Mouse (Mus musculus): ENCODE measurements at regions not wholly inside any gene's neighbourhood (a gene's known extent, or its start where the extent isn't known, plus 50 kb on each side); places are given as distances from the start of the nearest gene placed in this dataset.
A peak's percentile ranks its signal among the peaks of the same experiment; 100 is the strongest.

DNA sequence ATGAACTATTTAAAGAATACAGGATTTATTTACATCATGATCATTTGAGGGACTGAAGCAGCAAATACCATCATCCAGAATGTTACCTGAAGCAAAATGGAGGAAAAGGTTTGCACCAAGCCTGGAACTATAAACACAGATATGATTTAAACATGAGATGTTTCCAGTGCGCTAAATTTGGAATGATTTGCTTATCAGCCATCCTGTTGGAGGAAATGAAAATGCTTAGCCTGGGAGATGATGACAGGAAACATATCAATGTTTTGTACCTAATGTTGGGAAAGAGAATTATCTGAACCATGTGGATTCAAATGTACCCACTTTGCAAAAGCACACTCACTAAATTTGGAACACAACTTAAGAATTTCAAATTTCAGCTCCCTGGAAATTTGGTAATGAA, 149.3 kb downstream of the Adgra3 start:
- DNase-seq: no peak

DNA sequence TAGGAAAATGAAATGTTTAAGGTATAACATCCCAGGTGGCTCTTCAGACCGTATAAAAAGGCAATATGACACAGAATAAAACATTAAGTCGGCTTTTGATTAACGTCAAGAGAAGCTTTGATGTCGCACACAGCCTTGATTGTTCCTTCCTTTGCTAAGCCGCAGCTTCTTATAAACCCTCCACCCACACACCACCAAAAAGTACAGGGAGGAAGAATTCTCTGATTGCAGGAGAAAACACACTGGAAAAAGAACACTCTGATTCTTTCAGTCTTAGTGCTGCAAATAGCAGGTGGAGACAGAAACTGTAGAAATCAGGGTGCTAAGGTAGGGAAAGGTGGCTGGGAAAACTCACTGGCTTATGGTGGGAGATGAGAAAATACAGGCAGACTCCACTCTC, 162.7 kb downstream of the Adgra3 start:
- no peak for DNase-seq

- DNase-seq: no peak
These were observed 178.4 kb downstream of the Adgra3 start for GRCm38 (mm10) chr5:49880383-49880782.

DNA sequence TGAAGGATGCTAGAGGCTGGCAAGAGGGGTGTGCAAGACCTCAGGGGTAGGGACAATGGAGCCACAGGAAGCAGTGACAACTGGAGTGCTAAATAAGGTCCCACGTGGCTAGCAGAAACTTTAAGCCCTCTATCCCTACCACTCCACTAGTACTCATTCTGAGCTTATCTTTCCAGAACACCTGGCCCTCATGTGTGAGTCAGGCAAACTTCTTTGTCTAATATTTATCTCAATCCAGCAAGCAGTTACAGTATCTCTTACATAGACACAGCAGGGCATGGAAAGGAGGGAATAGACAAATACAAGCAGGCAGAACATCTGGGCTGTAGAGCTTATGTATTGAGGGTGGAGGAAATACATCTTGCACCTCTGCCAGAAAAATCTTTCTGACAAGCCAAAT, 182.6 kb downstream of the Adgra3 start:
- no peak for DNase-seq

DNA sequence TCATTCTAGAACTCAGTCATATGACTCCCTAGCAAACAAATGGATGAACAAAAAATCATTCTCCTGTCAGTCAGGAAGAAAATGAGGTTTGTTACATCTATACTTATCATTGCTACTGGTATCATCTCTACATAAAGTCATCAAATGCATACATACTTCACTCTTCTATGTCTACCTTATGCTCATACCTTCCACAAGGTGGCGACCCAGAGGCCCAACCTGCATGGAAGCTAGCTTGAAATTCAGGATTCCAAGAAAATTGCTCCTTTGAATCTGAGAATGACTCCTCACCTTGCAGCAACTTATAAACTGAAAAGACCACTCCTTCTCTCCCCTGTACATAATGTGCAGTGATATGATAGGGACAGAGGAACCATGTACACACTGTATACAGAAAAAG, 201.6 kb downstream of the Adgra3 start:
- peak; percentile 8 for DNase-seq

DNA sequence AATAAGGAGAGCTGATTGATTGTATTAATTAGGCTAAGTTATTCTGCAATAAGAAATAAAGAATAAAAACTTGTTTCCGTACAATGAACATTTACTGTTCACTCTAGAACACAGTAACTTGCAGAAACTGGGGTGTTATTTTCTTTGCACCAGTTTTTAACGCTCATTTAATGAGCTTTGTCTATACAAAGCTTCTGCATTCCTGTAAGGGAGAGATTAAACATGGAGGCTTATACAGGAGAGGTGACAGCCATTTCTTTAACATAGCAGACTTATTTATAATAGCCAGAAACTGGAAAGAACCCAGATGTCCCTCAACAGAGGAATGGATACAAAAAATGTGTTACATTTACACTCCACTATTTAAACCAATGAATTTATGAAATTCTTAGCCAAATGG, 202.8 kb downstream of the Adgra3 start:
- no peak for DNase-seq

- DNase-seq: no peak
These were observed 210.1 kb downstream of the Adgra3 start for GRCm38 (mm10) chr5:49848680-49849079.

DNA sequence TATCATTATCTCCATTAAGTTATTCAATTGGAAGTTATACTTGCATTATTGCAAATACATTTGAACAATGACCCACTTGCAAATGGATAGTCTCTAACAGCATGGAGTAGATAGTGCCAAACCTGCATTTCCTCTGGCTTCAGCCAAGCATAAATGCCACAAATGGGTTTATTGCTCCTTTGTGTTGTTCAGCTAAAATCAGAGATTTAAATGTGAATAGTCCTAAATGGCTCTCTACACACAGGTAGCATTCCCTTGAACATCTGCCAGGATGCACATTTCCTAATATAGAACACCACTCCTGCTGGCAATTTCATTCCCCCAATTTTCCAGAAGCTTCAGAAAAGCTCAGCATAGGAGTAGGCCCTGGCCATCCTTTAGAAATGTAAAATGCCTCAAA, 210.6 kb downstream of the Adgra3 start:
- DNase-seq: no peak

- no peak for DNase-seq
These were observed 240.0 kb downstream of the Adgra3 start for GRCm38 (mm10) chr5:49818832-49819231.

GRCm38 (mm10) chr5:49816751-49817150, 242.1 kb downstream of the Adgra3 start:
- no peak for DNase-seq

DNA sequence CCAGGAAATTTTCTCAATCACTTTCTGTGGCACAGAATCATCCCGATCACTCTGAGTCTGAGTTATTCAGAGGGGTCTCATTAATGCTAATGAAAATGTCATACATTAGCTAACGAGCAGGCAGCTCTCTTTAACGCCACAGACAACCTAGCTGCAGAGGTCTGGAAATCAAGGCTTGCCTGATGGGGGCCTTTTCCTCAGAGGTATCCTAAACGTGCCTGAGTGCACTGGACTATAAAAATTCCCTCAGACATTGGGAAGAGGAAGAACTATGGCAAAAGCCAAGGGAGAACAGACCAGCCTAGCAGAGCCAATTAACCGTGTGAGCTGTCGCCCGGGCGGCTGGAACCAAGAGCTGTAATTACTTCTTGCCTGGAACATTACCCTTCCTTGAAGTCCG, 245.5 kb downstream of the Adgra3 start:
- DNase-seq: no peak

- no peak for DNase-seq
These were observed 263.9 kb upstream of the Kcnip4 start for GRCm38 (mm10) chr5:49788494-49789160.

GRCm38 (mm10) chr5:49783728-49784127, 259.0 kb upstream of the Kcnip4 start:
- no peak for DNase-seq

GRCm38 (mm10) chr5:49761054-49761453, 236.3 kb upstream of the Kcnip4 start:
- DNase-seq: no peak

GRCm38 (mm10) chr5:49755531-49755930, 230.8 kb upstream of the Kcnip4 start:
- no peak for DNase-seq

DNA sequence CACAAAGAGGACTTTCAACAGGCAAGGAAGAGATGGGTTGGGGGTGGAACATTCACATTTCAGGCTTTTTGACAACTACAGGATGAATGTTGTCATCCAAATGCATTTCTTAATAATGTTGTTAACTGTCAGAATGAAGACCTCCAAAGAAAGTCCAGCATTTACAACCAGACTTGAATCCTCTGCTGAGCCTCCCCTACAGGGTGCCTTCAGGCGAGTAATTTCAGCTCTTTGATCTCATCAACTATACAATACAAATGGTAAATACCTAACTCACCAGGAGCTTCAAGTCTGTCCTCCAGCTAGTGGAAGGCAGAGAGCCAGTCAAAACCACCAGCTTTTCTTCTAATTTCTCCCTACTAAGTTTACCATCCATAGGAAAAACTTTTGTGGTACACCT, 187.9 kb upstream of the Kcnip4 start:
- no peak for DNase-seq

DNA sequence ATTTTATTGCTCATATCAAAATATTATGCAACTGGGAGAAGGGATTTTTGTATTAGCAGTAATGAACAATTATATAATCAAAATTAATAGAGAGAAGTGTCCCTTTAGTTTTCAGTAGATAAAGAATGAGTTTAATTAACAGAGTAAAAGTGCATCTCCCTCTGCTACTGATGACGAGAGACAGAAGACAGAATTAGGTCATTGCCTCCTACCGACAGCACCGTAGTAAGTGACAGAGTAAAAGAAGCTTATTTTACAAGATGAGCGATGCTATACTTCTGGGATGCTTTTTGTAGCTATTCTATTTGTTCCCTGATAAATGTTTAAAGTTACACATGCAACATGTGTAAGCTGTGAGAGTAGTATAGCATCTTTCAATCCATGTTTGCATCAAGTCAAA, 157.4 kb upstream of the Kcnip4 start:
- DNase-seq: no peak

- DNase-seq: no peak
These were observed 156.8 kb upstream of the Kcnip4 start for GRCm38 (mm10) chr5:49681514-49681913.

- no peak for DNase-seq
These were observed 151.2 kb upstream of the Kcnip4 start for GRCm38 (mm10) chr5:49675885-49676284.

- DNase-seq: no peak
These were observed 140.5 kb upstream of the Kcnip4 start for GRCm38 (mm10) chr5:49665196-49665595.

GRCm38 (mm10) chr5:49663928-49664327, 139.2 kb upstream of the Kcnip4 start:
- no peak for DNase-seq

GRCm38 (mm10) chr5:49662096-49662495, 137.4 kb upstream of the Kcnip4 start:
- DNase-seq: no peak

DNA sequence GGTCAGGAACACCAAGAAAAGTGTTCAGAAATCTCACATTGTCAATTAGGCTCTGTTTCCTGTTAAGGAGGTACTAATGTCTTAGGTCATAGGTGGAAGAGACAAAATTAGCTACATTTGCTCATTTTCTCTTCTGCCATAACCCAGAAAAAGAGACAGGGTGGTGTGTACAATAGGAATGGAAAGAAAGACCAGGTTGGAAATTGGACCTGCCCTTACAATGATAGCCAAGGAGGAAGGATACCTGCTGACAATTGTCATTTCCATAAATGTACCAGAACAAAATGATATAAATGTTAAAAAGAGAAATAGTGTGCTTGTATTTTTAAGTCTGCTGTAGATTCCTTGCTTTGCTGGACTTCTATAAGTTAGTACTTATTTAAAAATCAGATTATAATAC, 135.9 kb upstream of the Kcnip4 start:
- DNase-seq: no peak

GRCm38 (mm10) chr5:49650953-49651352, 126.2 kb upstream of the Kcnip4 start:
- DNase-seq: no peak

- no peak for DNase-seq
These were observed 121.1 kb upstream of the Kcnip4 start for GRCm38 (mm10) chr5:49645781-49646180.

DNA sequence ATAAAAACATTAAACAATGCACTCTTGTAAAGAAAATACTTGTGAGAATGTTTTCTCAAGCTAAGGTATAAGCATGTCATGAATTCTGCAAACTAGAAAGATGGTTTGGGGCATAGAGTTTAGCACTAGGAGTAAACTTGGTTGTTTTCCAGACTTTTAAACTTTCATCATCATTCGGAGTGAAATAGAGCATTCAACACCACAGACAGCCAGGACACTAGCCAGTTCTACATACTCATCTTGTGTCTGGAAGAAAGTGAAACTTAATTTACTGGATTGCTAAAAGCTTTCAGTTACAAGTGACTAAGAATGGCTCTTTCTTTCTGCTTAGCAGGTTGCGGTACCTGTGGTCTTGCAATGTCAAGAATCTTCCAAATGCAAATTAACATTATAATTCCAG, 119.9 kb upstream of the Kcnip4 start:
- no peak for DNase-seq

Measured in lung, postnatal 14 days (tissue).